Mouse (Mus musculus): ENCODE measurements around the gene Zfp131. TPM values are rescaled to one million over a fixed set of nuclear protein-coding genes. Genes with fewer than 3 reads are reported as not detected.

Gene Zfp131
- polyA plus RNA-seq, 1 experiment from 2014 or later, result 38.7 TPM

Other genes with a start within 250 kb of the Zfp131 start
- gene Ccl28, start 167.1 kb downstream of the Zfp131 start, polyA plus RNA-seq (2014; fragmentation: Nextera tagmentation; extraction: Ambion mirVana), result 0.37 and 0.53 TPM in 2 replicates
- gene Hmgcs1, start 100.5 kb downstream of the Zfp131 start, polyA plus RNA-seq (2014; fragmentation: Nextera tagmentation; extraction: Ambion mirVana), result 506 and 536 TPM in 2 replicates
- gene Nim1k, start 35.0 kb downstream of the Zfp131 start, polyA plus RNA-seq (2014; fragmentation: Nextera tagmentation; extraction: Ambion mirVana), result 5.3 and 5.9 TPM in 2 replicates
- not detected in 2 replicates for gene AF067063, start 39.3 kb upstream of the Zfp131 start, polyA plus RNA-seq (2014; fragmentation: Nextera tagmentation; extraction: Ambion mirVana)
- gene D13Ertd608e, start 45.1 kb upstream of the Zfp131 start, polyA plus RNA-seq (2014; fragmentation: Nextera tagmentation; extraction: Ambion mirVana), result not detected in 2 replicates
- gene Tcstv1, start 103.9 kb upstream of the Zfp131 start, polyA plus RNA-seq (2014; fragmentation: Nextera tagmentation; extraction: Ambion mirVana), result not detected in 2 replicates
- gene Gm21761, start 138.4 kb upstream of the Zfp131 start, polyA plus RNA-seq (2014; fragmentation: Nextera tagmentation; extraction: Ambion mirVana), result not detected in 2 replicates
- gene B020031M17Rik, start 159.9 kb upstream of the Zfp131 start, polyA plus RNA-seq (2014; fragmentation: Nextera tagmentation; extraction: Ambion mirVana), result not detected in 2 replicates
- not detected in 2 replicates for gene Gm36079, start 236.1 kb upstream of the Zfp131 start, polyA plus RNA-seq (2014; fragmentation: Nextera tagmentation; extraction: Ambion mirVana)

All from neural tube, embryonic 14.5 days (tissue).